Mouse (Mus musculus) right cerebral cortex, postnatal 14 days (tissue): Measurements from ENCODE around the gene Fra10ac1.

Source experiments
- DNase-seq: peaks from one replicate; pipeline ENCODE4 v3.0.0; 2022

The Fra10ac1 gene

DNA sequence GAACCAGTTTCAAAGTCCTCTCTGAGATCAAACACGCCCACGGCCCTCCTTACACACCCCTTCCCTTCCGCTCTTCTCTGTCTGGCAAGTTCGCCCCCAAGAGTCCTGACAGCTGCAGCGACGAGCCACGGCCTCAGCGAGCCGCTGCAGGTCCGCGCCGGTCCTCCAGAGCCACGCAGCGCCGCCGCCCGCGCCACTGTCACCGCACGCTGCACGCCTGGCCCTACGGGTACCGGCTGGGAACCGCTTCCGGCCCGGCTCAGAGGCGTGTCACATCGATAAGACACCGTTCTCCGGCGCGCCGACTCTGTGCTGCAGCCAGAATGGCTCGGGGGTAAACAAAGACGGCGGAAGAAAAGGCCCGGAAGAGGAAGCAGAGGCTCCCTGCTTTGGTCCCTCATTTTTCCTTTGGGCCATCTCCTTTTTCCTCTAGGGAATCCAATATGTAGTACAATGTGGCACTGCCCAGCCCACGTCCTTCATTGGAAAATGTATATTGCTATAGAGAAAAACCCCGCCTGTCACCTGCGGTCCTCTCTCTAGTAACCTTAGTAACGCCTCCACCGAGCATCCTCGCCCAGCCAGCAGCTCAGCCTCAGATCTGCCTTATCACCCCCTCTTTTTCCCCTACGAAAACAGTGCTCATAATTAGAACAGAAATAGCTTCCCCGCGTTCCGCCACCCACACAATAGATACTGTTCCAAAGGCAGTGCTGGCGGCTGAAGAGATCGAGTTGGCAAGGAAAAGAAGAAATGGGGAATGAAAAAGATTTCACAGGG is at the start of gene Fra10ac1:
Fra10ac1 (minus strand) TSS at position 252 of the 780 bp plus-strand sequence.
- DNase-seq: peak; percentile 95

DNA sequence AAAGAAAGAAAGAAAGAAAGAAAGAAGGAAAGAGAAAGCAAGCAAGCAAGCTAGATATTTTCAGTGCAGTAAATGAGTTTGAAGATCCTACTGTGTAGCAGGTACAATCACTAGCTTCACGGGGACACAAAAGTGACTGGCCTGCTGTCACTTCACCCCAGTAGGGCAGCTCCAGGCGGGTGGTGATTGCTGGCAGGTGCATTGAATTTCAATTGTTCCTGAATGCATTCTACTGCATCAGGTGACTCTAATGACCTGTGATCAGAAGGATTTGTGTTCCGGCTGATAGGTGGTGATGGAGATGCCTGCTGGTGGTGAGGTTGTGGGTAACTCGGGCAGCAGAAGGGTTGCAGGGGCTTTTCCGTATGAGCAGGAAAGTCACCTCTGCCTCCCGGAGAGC is 47.1 kb upstream of the Fra10ac1 start:
- DNase-seq: no peak

DNA sequence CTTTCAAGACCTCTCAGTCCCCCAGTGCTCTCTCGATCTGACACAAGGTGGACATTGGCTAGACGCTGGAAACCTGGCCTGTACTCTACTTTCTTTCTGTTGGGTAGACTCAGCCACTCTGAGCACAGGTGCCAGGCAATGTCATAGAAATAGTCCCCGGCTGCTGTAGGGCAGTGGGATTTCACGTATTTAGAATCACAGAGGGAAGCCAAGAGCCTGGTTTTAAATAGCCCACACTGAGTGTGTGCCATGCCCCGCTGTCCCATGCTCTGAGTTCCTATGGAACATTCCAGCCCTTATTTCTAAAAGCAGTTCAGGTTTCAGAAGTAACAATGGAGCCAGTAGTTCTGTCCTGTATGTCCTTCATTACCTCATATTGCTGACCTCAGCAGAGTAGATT is 43.5 kb upstream of the Fra10ac1 start:
- DNase-seq: no peak

DNA sequence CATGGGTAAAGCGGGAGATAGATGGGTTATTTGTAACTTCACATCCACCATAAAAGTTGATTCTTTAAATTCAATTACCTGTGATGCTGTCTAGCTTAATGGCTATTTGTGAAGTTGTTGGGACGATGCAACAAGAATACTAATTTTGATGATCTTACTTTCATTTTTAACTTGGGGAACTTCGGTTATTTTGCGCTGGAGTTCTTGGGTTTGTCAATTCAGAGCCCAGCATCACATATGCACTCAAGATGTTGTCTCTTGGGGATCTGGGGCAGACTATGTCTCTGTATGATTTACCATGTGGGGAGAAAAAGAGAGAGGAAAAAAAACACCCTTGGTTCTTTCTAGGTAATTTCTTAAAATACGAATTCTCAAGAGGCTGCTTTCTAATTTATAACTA is 41.8 kb upstream of the Fra10ac1 start:
- no peak for DNase-seq

DNA sequence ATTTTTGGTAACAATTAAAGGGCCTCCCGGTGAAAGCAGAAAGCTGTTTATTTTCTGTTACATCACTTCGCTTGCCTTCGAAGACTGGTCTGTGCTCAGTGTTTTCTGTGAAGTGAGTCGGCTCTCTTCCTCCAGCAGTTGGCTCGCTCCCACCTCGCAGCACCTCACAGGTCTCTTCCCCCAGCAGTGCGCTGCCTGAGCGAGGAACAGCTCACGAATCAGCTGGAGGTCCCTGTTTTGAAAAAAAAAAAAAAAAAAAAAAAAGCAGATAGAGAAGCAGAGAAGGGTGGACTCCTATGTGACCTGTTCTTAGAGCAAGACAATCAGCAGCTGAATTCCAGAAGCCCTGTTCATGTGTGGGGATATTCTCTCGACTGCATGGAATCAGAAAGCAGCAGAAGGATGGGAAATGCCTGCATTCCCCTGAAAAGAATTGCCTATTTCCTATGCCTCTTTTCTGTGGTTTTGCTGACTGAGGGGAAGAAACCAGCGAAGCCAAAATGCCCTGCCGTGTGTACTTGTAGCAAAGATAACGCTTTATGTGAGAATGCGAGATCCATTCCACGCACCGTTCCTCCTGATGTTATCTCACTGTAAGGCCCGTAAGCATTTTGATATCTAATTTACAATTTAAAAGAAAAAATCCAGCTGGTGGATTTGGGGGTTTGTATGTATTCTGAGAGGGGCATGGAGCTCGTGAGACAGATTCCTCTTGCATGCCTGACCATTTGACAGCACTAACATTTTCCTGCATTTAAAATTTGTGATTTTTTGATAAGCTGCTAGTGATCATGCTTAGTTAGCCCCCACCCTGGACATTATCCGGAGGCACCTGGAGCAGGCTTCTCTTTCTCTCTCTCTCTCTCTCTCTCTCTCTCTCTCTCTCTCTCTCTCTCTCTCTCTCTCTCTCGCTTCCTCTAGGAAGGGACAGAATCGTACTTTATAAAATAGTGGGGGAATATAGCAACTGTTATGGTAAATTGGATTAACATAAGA is 40.8 kb upstream of the Fra10ac1 start, which contains the start of gene Lgi1:
Lgi1 (plus strand) TSS at position 32 of the 996 bp plus-strand sequence.
- peak; percentile 65 for DNase-seq

DNA sequence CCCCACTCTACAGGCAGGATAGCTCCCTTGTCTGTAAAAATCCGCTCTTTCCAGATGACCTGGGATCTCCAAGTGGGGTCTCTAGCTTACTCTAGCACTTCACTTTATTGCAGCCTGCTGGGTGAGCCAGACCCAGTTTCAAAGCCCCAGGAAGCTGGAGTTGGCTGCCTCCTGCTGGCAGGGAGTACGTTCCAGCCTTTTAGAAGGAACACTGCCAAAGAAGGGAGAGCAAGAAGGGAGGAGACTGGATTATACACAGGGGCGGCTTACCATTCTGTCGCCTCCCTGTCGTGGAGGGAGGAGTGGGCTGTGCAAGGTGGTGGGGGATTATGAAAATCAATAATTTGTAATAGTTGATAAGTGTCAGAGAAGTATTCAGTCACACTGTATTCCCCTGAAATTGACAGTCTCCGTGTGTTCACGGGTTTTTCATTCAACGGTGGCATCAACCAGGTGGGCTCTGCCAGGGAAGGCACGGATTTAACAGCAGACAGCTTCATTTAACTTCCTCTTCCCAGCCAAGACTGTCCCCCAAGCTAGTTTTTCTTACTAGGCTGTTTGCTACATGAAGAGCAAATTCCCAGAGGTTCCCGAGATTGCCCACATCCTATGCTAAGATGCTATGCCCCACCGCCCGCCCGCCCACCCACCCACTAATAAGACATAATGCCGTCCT is 40.0 kb upstream of the Fra10ac1 start:
- DNase-seq: peak; percentile 71

DNA sequence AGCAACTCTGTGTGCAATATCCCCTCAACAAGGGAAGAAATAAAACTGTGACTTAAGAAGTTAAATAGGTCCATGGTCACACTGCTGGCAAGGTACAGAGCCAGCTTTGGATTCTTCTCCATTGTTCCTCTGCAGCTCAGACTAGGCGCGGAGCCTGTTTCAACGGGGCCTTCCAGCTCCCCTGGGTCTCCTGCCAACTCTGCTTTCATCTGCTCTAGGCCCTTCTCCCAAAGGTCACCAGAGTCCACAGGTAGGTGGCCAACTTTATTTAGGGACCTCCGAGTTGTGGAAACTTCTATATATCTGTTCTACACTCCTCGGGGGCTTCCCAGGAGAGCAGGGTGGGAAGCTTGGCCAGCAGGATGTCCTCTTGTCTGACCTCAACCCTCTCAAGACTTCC is 37.4 kb upstream of the Fra10ac1 start:
- no peak for DNase-seq

DNA sequence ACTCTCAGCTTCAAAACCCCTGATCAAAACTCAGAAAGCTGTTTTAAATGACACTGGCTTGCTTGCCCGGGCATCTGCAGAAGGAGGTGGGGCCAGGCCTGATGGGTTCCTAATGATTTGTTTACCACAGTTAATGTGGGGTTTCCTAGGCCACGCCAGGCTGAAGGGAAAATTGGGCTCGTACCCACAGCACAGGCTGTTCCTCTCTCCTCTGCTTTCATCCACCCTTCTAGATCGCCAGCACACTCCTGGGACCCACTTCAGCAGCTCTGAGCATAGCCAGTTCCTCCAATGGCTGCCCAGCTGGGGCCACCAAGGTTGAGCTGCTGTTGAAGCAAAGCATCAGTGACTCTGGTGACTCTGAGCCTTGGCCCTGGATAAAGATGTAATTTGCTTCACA is 36.4 kb upstream of the Fra10ac1 start:
- DNase-seq: no peak

DNA sequence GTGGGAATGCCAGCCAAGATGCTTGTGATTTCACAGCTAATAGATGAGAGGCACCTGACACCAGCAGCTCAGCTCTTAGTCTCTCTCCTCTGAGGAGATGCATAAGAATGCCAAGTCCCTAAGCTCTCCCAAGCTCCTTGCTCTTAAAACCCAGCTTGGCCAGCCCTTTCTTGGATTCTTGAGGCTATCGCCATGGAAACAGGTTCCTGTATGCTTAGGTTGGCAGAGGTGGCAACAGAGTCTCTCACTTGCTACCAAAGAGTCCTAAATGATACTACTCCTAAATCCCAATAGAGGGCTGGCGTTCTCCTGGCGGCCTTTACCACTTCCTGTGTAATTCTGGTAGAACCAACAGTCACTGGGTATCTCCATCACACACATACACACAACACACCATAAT is 35.5 kb upstream of the Fra10ac1 start:
- DNase-seq: no peak

DNA sequence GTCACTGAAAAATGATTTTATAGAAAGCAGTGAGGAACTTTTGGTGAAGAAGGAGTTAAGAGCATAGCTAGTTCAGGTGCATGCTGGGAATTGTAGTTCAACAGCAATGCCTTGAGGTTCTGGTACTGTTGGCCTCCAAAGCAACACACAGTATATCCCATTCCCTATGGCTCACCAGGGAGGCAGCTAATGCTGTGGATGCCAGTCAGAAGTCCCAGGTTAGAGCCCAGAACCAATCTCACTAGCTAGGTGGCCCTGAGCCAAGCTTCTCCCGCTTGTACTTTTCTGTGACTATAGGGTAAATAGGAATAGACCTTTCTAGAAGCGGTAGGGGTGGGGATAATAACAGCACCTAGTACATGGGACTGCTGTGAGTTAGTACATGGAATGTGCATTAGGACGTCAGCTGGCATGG is 34.7 kb upstream of the Fra10ac1 start:
- DNase-seq: no peak

DNA sequence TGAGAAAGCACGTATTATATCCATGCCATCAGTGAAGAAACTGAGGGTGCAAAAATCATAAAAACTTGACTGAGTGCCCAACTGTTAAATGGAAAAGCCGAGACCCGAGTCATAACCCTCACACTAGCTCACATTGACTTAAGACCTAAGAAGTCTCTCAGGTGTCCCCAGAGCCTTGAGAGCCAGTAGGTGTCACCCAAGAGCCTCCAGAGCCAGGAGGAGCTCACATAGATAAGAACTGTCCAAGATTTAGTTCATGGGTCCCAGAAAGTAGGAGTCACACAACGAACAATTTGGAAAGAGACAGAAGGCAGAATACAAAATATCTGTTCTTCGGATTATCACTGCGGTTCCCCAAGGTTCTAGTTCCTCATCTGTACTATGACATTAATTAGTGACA is 29.8 kb upstream of the Fra10ac1 start:
- peak; percentile 43 for DNase-seq

DNA sequence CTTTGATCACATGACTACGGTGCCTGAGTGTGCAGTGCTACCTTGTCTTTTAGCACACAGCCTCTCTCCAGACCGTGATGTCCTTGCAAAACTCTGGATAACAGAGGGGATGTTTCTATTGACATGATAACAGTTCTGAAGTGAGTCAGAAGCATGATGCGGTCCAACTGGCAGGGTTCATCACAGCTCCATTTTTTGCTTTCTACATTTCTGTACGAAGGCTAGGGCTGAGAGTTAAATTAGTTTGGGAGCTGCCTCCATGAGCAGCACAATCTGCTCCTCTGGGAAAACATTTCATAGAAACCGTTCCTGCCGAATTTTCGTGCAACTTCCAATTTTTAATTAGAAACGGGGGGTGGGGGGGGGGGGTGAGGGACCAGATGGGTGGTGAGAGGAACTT is 25.7 kb upstream of the Fra10ac1 start:
- no peak for DNase-seq

DNA sequence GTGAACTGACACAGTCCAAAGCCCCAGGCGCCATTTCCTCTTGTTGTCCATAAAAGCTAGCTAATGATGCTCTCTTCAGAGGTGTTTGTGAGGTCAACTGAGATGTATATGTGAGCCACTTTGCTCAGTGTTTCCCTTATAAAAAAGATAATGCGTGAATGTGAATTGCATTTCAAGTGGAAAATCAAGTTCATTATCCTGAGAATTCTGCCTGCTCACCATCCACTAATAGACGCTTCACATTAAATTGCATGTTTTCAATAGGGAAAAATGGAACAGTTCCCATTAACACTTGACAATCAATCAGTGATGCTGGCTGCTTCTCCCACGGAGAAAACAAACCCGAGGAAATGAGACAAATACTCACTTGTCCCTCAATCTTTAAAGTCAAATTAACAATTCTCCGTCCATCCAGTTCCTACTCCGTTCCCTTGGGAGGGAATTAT is 22.2 kb upstream of the Fra10ac1 start:
- no peak for DNase-seq

DNA sequence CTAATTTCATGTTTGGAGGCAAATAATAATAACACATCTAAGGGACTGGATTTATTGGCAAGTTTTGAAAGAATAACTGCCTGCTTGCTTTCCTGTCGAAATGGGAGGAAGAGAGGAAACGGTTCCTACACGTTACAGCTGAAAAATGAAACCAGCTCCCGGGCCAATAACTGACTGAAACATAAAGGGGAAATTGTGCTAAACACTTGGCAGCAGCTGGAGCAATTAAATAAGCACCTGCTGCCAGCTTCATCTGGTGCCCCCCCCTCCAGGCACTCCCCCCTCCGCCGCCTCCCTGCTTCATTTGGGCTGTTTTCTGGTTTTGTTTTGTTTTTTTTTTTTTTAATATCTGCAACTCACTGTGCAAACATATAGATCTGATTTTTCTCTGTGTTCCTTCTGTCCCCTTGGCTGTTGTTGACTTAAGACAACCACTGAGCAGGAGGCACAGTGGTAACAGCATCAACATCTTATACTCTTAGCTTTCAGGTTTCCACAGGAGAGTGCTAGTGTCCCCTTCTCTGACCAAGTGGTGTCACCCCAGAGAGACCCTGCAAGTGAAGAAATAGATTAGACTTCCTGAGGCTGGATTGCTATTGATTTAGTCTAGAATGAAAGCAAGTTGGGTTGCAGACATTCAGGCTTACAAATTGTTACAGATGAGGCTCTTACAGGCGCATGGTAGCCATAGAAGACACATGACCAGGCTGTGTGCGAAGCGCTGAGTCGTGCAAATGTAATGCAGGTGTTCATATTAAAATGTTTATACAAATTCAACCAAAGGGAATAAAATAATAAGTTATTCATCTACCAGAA is 21.6 kb upstream of the Fra10ac1 start:
- no peak for DNase-seq

DNA sequence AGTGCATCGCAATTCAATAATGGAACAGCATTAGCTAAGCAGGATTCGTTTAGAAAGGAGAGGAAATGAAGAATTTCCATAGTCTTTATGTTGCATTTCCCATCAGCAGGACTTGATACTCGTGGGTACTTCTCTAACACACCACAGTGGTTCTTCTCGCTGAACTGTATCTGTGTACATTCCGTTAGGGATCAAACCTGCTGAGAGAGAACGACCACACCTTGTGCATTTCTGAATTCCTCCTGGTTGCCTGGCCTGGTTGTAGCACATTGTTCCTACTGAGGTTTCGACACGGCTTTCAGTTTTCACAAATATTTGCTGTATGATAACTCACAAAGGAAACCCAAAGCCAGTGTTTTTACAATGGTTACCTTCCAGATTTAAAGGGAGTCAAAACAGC is 20.8 kb upstream of the Fra10ac1 start:
- no peak for DNase-seq

DNA sequence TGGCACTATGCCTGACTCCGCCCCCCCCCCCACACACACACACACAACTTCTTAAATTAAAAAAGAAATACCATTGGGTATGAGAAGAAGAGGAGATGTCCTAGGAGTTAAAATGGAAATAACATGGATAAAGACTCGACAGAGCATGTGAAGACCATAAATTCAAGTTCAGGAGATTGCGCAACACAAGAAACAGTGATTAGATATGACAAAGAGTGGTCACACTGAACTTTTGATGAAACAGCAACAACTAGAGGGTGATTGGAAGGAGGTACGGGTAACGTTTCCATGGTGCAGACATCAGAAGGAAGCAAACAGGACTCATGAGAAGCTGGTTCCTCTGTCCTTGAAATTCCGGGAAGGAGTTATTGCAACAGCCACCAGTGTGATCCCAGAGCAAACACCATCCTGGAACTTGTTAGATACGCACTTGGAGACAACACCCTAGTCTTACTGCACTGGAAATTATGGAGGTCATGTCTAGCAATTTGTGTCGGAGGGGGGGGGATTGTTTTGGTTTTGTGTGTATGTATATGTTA is 18.4 kb upstream of the Fra10ac1 start:
- DNase-seq: no peak

DNA sequence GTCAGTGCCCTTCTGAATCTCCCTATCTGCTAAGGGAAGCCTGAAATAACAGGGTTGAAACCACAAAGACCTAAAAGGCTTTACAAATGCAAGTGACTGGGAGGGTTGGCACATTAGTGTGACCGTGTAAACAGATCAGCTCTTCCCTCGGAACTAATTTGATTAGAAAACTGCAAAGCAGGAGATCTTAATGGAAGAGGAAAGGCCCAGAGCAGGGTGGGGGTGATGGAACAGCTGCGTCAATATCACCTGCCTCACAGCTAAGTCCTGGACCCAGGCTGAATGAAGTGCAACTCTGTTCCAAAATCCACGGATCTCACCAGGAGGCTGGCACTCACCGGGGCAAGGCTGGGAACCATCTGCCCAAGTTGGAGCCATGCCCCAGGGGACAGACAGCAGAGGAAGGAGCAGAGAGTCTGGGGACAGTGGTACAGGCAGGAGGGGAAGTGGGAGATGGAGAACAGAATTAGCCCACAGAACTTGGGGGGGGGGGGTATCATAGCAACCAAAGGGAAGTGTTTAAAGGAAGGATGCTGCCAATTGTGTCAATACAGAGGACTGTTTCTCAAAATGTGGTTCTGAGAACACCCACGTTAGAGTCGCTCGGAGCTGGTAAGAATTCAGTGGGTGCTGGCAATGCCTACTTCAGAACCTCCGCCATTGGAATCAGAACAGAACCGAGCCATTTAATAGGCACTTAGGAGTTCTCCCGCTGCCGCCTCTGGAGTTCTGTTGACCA is 14.4 kb upstream of the Fra10ac1 start:
- DNase-seq: peak; percentile 50

DNA sequence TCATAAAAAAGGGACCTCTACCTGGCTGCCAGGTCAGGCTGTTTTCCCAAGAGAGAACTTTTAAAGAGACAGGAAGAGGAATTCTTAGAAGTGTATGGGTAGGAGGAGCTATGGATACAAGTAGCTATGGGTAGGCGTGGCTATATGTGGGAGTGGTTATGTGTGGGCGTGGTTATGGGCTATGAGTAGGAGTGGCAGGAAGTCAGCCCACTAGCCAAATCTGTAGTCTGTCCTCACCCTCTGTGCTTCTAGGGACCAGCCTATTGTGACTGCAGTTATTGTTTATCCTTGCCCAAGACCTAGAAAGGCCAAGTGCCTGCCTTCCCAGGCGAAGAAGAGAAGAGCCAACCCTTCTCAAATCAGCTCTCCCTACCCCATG is 13.9 kb upstream of the Fra10ac1 start:
- no peak for DNase-seq

DNA sequence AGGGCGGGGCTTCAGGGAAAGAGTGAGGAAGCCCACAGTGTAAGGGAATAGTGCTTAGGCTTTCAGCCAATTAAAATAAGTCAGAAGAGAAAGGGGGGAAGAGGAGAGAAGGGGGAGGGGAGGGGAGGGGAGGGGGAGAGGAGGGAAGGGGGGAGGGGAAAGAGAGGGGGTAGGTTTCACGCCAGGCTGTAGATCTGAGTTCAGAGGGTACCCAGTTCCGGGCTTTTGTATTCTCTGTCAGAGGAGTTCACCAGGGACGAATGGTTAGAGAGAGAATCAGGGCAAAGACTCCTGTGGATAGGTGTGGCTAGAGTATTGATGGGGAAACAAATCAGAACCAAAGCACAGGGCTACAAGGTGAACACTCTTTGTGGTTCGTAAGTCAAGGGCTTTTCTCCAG is 12.6 kb upstream of the Fra10ac1 start:
- DNase-seq: no peak

DNA sequence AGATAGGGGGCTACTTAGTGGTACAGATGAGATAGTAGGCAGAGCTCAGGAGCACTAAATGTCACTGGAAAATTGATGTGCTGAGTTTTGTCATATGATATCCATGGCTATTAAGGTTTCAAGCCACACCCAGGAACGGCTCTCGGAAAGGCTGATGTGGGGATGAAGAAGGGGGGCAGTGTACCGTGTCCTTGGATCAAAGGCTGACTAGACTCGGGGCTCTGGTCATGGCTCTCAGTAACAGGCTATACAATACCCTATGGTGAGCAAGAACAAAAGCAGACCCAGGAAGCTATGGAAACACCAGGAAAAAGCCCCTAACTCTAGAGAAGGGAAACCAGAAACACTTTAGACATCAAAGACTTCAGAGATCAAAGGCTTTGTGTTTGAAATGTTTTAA is 8.6 kb upstream of the Fra10ac1 start:
- no peak for DNase-seq

DNA sequence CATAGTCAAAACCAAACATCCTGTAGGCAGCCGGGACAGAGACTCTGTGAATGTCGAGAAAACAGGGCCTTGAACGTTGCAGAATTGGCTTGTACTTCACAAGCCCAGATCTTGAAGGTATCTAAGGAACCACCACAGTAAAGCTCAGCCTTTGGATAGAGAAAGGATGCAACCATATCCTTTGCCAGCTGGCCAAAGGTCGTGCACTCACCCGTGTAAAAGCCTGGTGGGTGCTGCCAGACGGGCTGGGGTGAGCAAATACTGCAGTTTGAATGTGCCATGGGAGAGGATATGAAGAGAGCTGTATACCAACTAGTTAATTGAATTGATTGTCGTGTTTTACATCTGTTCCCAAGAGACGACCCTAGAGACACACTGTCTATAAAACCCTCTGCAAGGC is 8.1 kb upstream of the Fra10ac1 start:
- no peak for DNase-seq
